8 mouse cellular contexts compared by ENCODE assay signal in genomic region chr3:94758427-94758826, GRCm38 (mm10). TPM values are rescaled to one million over a fixed set of nuclear protein-coding genes. Genes with fewer than 3 reads are reported as not detected.
A peak's percentile ranks its signal among the peaks of the same experiment; 100 is the strongest.
DNase-seq lines count a peak whose midpoint lies in the region; ATAC-seq and TF ChIP-seq lines count a peak whose summit lies in the region.
"Not testable (repeated sequence)": the region's sequence is repeated elsewhere in the genome, so short reads cannot be mapped to it uniquely, and the experiment has no call there.

No protein-coding gene starts in this region.

- peak; percentile 96 for DNase-seq in MEL-GATA-1-ER (ENCODE audit: extremely low read depth, low read depth)
- DNase-seq in heart, embryonic 10.5 days (ENCODE audit: low spot score), result peak; percentile 77
- peak; percentile 42 for DNase-seq in induced T-regulatory cell, adult 2 months (ENCODE audit: low read depth)
- peak; percentile 39 for DNase-seq in kidney, postnatal 14 days
- DNase-seq in liver, postnatal 0 days, result not testable (repeated sequence)
- DNase-seq in yolk sac, embryonic 10.5 days (ENCODE audit: low spot score), result peak; percentile 57

- H3K4me1 ChIP-seq in heart, embryonic 10.5 days; liver, postnatal 0 days (ENCODE audit: insufficient read depth); midbrain, embryonic 15.5 days: not testable (repeated sequence)

- not testable (repeated sequence) for H3K27me3 ChIP-seq in heart, embryonic 10.5 days (ENCODE audit: insufficient read depth, poor library complexity, severe bottlenecking); liver, postnatal 0 days (ENCODE audit: insufficient read depth, low read length); midbrain, embryonic 15.5 days (replicated peaks)

- WGBS in heart, embryonic 10.5 days, result 41% methylated on average over 4 of the region's 9 CpGs
- WGBS in liver, postnatal 0 days (ENCODE audit: insufficient replicate concordance), result 30% methylated on average over 4 of the region's 9 CpGs
- WGBS in midbrain, embryonic 15.5 days, result 56% methylated on average over 4 of the region's 9 CpGs

- TF ChIP-seq CTCF in liver, postnatal 0 days (IDR thresholded peaks at IDR 0.05; ENCODE audit: low read depth), result not testable (repeated sequence)

- H3K36me3 ChIP-seq in heart, embryonic 10.5 days; liver, postnatal 0 days (replicated peaks; ENCODE audit: insufficient read depth, low read length); midbrain, embryonic 15.5 days (replicated peaks): not testable (repeated sequence)

- not testable (repeated sequence) for TF ChIP-seq EP300 in liver, postnatal 0 days (IDR thresholded peaks at IDR 0.05; ENCODE audit: low read depth)

- not testable (repeated sequence) for H3K4me3 ChIP-seq in heart, embryonic 10.5 days; liver, postnatal 0 days (ENCODE audit: low read depth, low read length); midbrain, embryonic 15.5 days

- H3K9ac ChIP-seq in liver, postnatal 0 days (replicated peaks); midbrain, embryonic 15.5 days: not testable (repeated sequence)

- not testable (repeated sequence) for H3K4me2 ChIP-seq in liver, postnatal 0 days (ENCODE audit: low read depth, low read length)
- peak overlapping the region; percentile 22; the same call in 1 of the 2 replicates for H3K4me2 ChIP-seq in midbrain, embryonic 15.5 days

- H3K9me3 ChIP-seq in heart, embryonic 10.5 days; liver, postnatal 0 days (ENCODE audit: low read length); midbrain, embryonic 15.5 days: not testable (repeated sequence)

- not testable (repeated sequence) for H3K27ac ChIP-seq in heart, embryonic 10.5 days; liver, postnatal 0 days (ENCODE audit: low read depth); midbrain, embryonic 15.5 days

- ATAC-seq in common myeloid progenitor, adult 5-6 weeks (replicated peaks; ENCODE audit: low read depth, poor library complexity, severe bottlenecking), result peak; percentile 54
- peak; percentile 87 for ATAC-seq in liver, postnatal 0 days
- peak; percentile 59 for ATAC-seq in midbrain, embryonic 15.5 days (replicated peaks)

RNA-seq across cellular contexts. Expression of gene Cgn, which starts 27.9 kb away (rescaled TPM):
- not detected in 2 replicates for total RNA-seq in common myeloid progenitor, adult 5-6 weeks (2017)
- polyA plus RNA-seq in heart, embryonic 10.5 days (2016; fragmentation: Nextera tagmentation; extraction: Ambion mirVana), result 3.4 and 8.0 TPM in 2 replicates
- polyA plus RNA-seq in liver, postnatal 0 days (2015; fragmentation: Nextera tagmentation; extraction: Ambion mirVana), result 8.7 and 9.5 TPM in 2 replicates
- 11.6 and 13.7 TPM in 2 replicates for polyA plus RNA-seq in midbrain, embryonic 15.5 days (2015; fragmentation: Nextera tagmentation; extraction: Ambion mirVana)
